Mouse (Mus musculus): ENCODE data around the gene Rpusd1. TPM values are rescaled to one million over a fixed set of nuclear protein-coding genes. Genes with fewer than 3 reads are reported as not detected.
"Not testable (repeated sequence)": the region's sequence is repeated elsewhere in the genome, so short reads cannot be mapped to it uniquely, and the experiment has no call there.

Rpusd1 gene
- polyA plus RNA-seq, 1 experiment from 2014 or later = 19.4 TPM

- no peak overlapping the region for H3K9ac ChIP-seq (ENCODE audit: low read depth, low read length)
Observed at GRCm38 (mm10) chr17:25725264-25725663, 2.2 kb upstream of the Rpusd1 start.

GRCm38 (mm10) chr17:25728009-25728270 lies 470 bp downstream of the Rpusd1 start:
- Histone ChIP-seq H3K9ac (ENCODE audit: low read depth, low read length) (peak overlapping the region; percentile 85), H3K4me3 (ENCODE audit: low read length) (peak overlapping the region; percentile 75), H3K36me3 (ENCODE audit: control insufficient read depth, insufficient read depth, low read length) (peaks cover 9% of the 10 kb centered on the region), H3K4me2 (ENCODE audit: low read depth, low read length) (peak overlapping the region; percentile 96), H3K4me1 (ENCODE audit: control insufficient read depth, insufficient read depth, low read length) (peaks cover 25% of the 10 kb centered on the region), H3K27me3 (replicated peaks; ENCODE audit: control insufficient read depth, insufficient read depth, low read length) (no peaks in the 10 kb centered on the region), H3K9me3 (ENCODE audit: control insufficient read depth, low read length) (no peaks in the 10 kb centered on the region), H3K27ac (ENCODE audit: low read length) (peak overlapping the region; percentile 51; the same call in 1 of the 2 replicates)
- 19% methylated on average over 4 of the region's 4 CpGs for WGBS
- peak; percentile 1; the same call in 1 of the 2 replicates for ATAC-seq

More at GRCm38 (mm10) chr17:25725264-25725663, 2.2 kb upstream of the Rpusd1 start:
- H3K9me3 ChIP-seq (ENCODE audit: control insufficient read depth, low read length) = no peaks in the 10 kb centered on the region
- no peak overlapping the region for H3K27ac ChIP-seq (ENCODE audit: low read length)
- WGBS = 85% methylated on average over 6 of the region's 6 CpGs
- H3K36me3 ChIP-seq (ENCODE audit: control insufficient read depth, insufficient read depth, low read length) = peaks cover 12% of the 10 kb centered on the region
- no peak for ATAC-seq
- peaks cover 21% of the 10 kb centered on the region for H3K4me1 ChIP-seq (ENCODE audit: control insufficient read depth, insufficient read depth, low read length)
- no peak overlapping the region for H3K4me3 ChIP-seq (ENCODE audit: low read length)
- no peak overlapping the region for H3K4me2 ChIP-seq (ENCODE audit: low read depth, low read length)
- no peaks in the 10 kb centered on the region for H3K27me3 ChIP-seq (replicated peaks; ENCODE audit: control insufficient read depth, insufficient read depth, low read length)

GRCm38 (mm10) chr17:25732082-25732481 lies 4.6 kb downstream of the Rpusd1 start:
- 18% methylated on average over 2 of the region's 2 CpGs for WGBS
- Histone ChIP-seq H3K4me3 (ENCODE audit: low read length) (no peak overlapping the region), H3K9me3 (ENCODE audit: control insufficient read depth, low read length) (no peaks in the 10 kb centered on the region), H3K36me3 (ENCODE audit: control insufficient read depth, insufficient read depth, low read length) (0 out of 2 replicates have a peak, but pooled peaks cover 4% of the 10 kb centered on the region), H3K27ac (ENCODE audit: low read length) (no peak overlapping the region), H3K9ac (ENCODE audit: low read depth, low read length) (no peak overlapping the region), H3K4me1 (ENCODE audit: control insufficient read depth, insufficient read depth, low read length) (peaks cover 14% of the 10 kb centered on the region), H3K4me2 (ENCODE audit: low read depth, low read length) (no peak overlapping the region), H3K27me3 (replicated peaks; ENCODE audit: control insufficient read depth, insufficient read depth, low read length) (no peaks in the 10 kb centered on the region)
- ATAC-seq = no peak

- no peak for ATAC-seq
- Histone ChIP-seq H3K4me1 (ENCODE audit: control insufficient read depth, insufficient read depth, low read length) (peaks cover 4% of the 10 kb centered on the region; the same call in 1 of the 2 replicates), H3K9me3 (ENCODE audit: control insufficient read depth, low read length) (no peaks in the 10 kb centered on the region), H3K36me3 (ENCODE audit: control insufficient read depth, insufficient read depth, low read length) (0 out of 2 replicates have a peak, but pooled peaks cover 2% of the 10 kb centered on the region), H3K4me3 (ENCODE audit: low read length) (no peak overlapping the region), H3K9ac (ENCODE audit: low read depth, low read length) (no peak overlapping the region), H3K4me2 (ENCODE audit: low read depth, low read length) (no peak overlapping the region), H3K27me3 (replicated peaks; ENCODE audit: control insufficient read depth, insufficient read depth, low read length) (no peaks in the 10 kb centered on the region), H3K27ac (ENCODE audit: low read length) (no peak overlapping the region)
- WGBS = 86% methylated on average over 5 of the region's 5 CpGs
Observed at GRCm38 (mm10) chr17:25735246-25735645, 7.8 kb downstream of the Rpusd1 start.

GRCm38 (mm10) chr17:25735745-25736144 lies 8.3 kb downstream of the Rpusd1 start, which contains the start of gene Mslnl:
TSS of gene Mslnl (plus strand) at chr17:25736042.
- H3K4me3 ChIP-seq (ENCODE audit: low read length) = no peak within 1 kb of the TSS
- H3K4me1 ChIP-seq (ENCODE audit: control insufficient read depth, insufficient read depth, low read length) = peaks cover 4% of the 10 kb centered on the region; the same call in 1 of the 2 replicates
- ATAC-seq = no peak
- H3K9me3 ChIP-seq (ENCODE audit: control insufficient read depth, low read length) = no peaks in the 10 kb centered on the region
- no peak within 1 kb of the TSS for H3K27ac ChIP-seq (ENCODE audit: low read length)
- no peaks in the 10 kb centered on the region for H3K27me3 ChIP-seq (replicated peaks; ENCODE audit: control insufficient read depth, insufficient read depth, low read length)
- no peak within 1 kb of the TSS for H3K4me2 ChIP-seq (ENCODE audit: low read depth, low read length)
- 76% methylated on average over 3 of the region's 3 CpGs for WGBS
- H3K9ac ChIP-seq (ENCODE audit: low read depth, low read length) = no peak within 1 kb of the TSS
- no peaks in the 10 kb centered on the region for H3K36me3 ChIP-seq (ENCODE audit: control insufficient read depth, insufficient read depth, low read length)

GRCm38 (mm10) chr17:25738861-25739260 lies 11.4 kb downstream of the Rpusd1 start:
- no peak overlapping the region for H3K27ac ChIP-seq (ENCODE audit: low read length)
- no peaks in the 10 kb centered on the region for H3K9me3 ChIP-seq (ENCODE audit: control insufficient read depth, low read length)
- no peak overlapping the region for H3K4me3 ChIP-seq (ENCODE audit: low read length)
- no peak overlapping the region for H3K4me2 ChIP-seq (ENCODE audit: low read depth, low read length)
- no peak for ATAC-seq
- no peaks in the 10 kb centered on the region for H3K27me3 ChIP-seq (replicated peaks; ENCODE audit: control insufficient read depth, insufficient read depth, low read length)
- no peaks in the 10 kb centered on the region for H3K4me1 ChIP-seq (ENCODE audit: control insufficient read depth, insufficient read depth, low read length)
- no peak overlapping the region for H3K9ac ChIP-seq (ENCODE audit: low read depth, low read length)
- WGBS = 85% methylated on average over 7 of the region's 7 CpGs
- no peaks in the 10 kb centered on the region for H3K36me3 ChIP-seq (ENCODE audit: control insufficient read depth, insufficient read depth, low read length)

- ATAC-seq; H3K4me3 ChIP-seq (ENCODE audit: low read length); H3K9ac ChIP-seq (ENCODE audit: low read depth, low read length); H3K4me2 ChIP-seq (ENCODE audit: low read depth, low read length); H3K27me3 ChIP-seq (replicated peaks; ENCODE audit: control insufficient read depth, insufficient read depth, low read length); H3K9me3 ChIP-seq (ENCODE audit: control insufficient read depth, low read length); H3K27ac ChIP-seq (ENCODE audit: low read length); H3K4me1 ChIP-seq (ENCODE audit: control insufficient read depth, insufficient read depth, low read length); H3K36me3 ChIP-seq (ENCODE audit: control insufficient read depth, insufficient read depth, low read length): not testable (repeated sequence)
- WGBS = 76% methylated on average over 12 of the region's 12 CpGs
Observed at GRCm38 (mm10) chr17:25741471-25741870, 14.0 kb downstream of the Rpusd1 start.

GRCm38 (mm10) chr17:25743831-25744230 lies 16.4 kb downstream of the Rpusd1 start:
- Histone ChIP-seq H3K27me3 (replicated peaks; ENCODE audit: control insufficient read depth, insufficient read depth, low read length) (no peaks in the 10 kb centered on the region), H3K27ac (ENCODE audit: low read length) (no peak overlapping the region), H3K9ac (ENCODE audit: low read depth, low read length) (no peak overlapping the region), H3K36me3 (ENCODE audit: control insufficient read depth, insufficient read depth, low read length) (no peaks in the 10 kb centered on the region), H3K4me3 (ENCODE audit: low read length) (no peak overlapping the region), H3K9me3 (ENCODE audit: control insufficient read depth, low read length) (no peaks in the 10 kb centered on the region), H3K4me2 (ENCODE audit: low read depth, low read length) (no peak overlapping the region), H3K4me1 (ENCODE audit: control insufficient read depth, insufficient read depth, low read length) (no peaks in the 10 kb centered on the region)
- no peak for ATAC-seq
- WGBS = 90% methylated on average over 9 of the region's 9 CpGs

- H3K4me1 ChIP-seq (ENCODE audit: control insufficient read depth, insufficient read depth, low read length) = no peaks in the 10 kb centered on the region
- no peaks in the 10 kb centered on the region for H3K9me3 ChIP-seq (ENCODE audit: control insufficient read depth, low read length)
- ATAC-seq = no peak
- H3K4me2 ChIP-seq (ENCODE audit: low read depth, low read length) = no peak overlapping the region
- no peaks in the 10 kb centered on the region for H3K27me3 ChIP-seq (replicated peaks; ENCODE audit: control insufficient read depth, insufficient read depth, low read length)
- H3K4me3 ChIP-seq (ENCODE audit: low read length) = no peak overlapping the region
- H3K27ac ChIP-seq (ENCODE audit: low read length) = no peak overlapping the region
- no peak overlapping the region for H3K9ac ChIP-seq (ENCODE audit: low read depth, low read length)
- WGBS = 76% methylated on average over 10 of the region's 10 CpGs
- no peaks in the 10 kb centered on the region for H3K36me3 ChIP-seq (ENCODE audit: control insufficient read depth, insufficient read depth, low read length)
Observed at GRCm38 (mm10) chr17:25744311-25744710, 16.8 kb downstream of the Rpusd1 start.

GRCm38 (mm10) chr17:25748238-25748637 lies 20.8 kb downstream of the Rpusd1 start:
- no peaks in the 10 kb centered on the region for H3K27me3 ChIP-seq (replicated peaks; ENCODE audit: control insufficient read depth, insufficient read depth, low read length)
- no peak overlapping the region for H3K4me3 ChIP-seq (ENCODE audit: low read length)
- H3K27ac ChIP-seq (ENCODE audit: low read length) = no peak overlapping the region
- H3K9ac ChIP-seq (ENCODE audit: low read depth, low read length) = no peak overlapping the region
- peaks cover 3% of the 10 kb centered on the region; the same call in 1 of the 2 replicates for H3K4me1 ChIP-seq (ENCODE audit: control insufficient read depth, insufficient read depth, low read length)
- no peak for ATAC-seq
- no peaks in the 10 kb centered on the region for H3K9me3 ChIP-seq (ENCODE audit: control insufficient read depth, low read length)
- no peak overlapping the region for H3K4me2 ChIP-seq (ENCODE audit: low read depth, low read length)
- WGBS = 90% methylated on average over 4 of the region's 4 CpGs
- H3K36me3 ChIP-seq (ENCODE audit: control insufficient read depth, insufficient read depth, low read length) = no peaks in the 10 kb centered on the region
